Mouse (Mus musculus) gastrocnemius, postnatal 36 days (tissue): ENCODE data around the gene Gm21974. TPM values are rescaled to one million over a fixed set of nuclear protein-coding genes. Genes with fewer than 3 reads are reported as not detected.
"Not testable (repeated sequence)": the region's sequence is repeated elsewhere in the genome, so short reads cannot be mapped to it uniquely, and the experiment has no call there.

Experiments used
- DNase-seq, 2 experiments: peaks; one replicate each; pipeline ENCODE4 v3.0.0; 2022
- intact Hi-C: fragments of 180-260 bp; cut with DNase I; formaldehyde crosslinking; loops from one replicate; pipeline ENCODE4 v1.15.1; 2025
- total RNA-seq, 2 experiments: library from RNA; stranded (reverse); gene quantifications; 2 replicates each; pipeline ENCODE4 v1.2.3; 2021

The Gm21974 gene
- total RNA-seq, 2 experiments from 2014 or later: not detected

DNA sequence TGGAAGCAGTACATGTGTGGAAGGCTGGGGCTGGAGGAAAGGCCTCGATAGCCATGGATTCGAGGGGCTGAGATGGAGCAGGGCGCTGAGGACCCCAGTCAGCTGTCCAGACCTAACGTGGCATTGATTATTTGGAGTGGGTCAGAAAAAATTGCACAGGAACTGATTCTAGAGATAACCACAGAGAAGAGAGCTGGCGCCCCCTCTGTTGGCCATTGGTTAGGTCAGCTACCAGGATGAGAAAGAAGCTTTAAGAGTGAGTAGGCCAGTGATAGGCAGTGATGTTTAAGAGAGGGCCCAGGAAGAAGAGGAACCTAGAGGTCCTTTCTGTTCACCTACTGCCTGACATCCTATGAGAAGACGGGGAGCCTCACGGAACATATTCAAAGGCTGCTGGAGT is 24.0 kb upstream of the Gm21974 start:
- intact Hi-C loops: no loop called here

GRCm38 (mm10) chr7:127918203-127918602 is 22.9 kb upstream of the Gm21974 start:
- no peak for DNase-seq
- intact Hi-C loops: no loop called here

More for the DNA sequence above, 24.0 kb upstream of the Gm21974 start:
- no peak for DNase-seq

DNA sequence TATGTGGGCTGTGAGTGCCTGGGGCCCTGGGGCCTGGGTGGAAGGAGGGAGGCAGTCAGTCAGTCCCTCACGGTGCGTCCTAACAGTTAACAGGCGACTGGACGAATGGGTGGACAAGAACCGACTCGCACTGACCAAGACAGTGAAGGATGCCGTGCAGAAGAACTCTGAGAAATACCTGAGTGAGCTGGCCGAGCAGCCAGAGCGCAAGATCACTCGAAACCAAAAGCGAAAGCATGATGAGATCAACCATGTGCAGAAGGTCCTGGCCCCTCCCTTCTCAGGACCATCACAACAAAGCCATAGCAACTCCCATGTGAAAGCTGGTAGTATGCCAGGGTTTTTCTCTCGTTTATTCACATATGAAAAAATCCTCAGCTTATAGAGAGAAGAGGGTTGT is 20.0 kb upstream of the Gm21974 start:
- intact Hi-C loops: no loop called here
- no peak for DNase-seq

DNA sequence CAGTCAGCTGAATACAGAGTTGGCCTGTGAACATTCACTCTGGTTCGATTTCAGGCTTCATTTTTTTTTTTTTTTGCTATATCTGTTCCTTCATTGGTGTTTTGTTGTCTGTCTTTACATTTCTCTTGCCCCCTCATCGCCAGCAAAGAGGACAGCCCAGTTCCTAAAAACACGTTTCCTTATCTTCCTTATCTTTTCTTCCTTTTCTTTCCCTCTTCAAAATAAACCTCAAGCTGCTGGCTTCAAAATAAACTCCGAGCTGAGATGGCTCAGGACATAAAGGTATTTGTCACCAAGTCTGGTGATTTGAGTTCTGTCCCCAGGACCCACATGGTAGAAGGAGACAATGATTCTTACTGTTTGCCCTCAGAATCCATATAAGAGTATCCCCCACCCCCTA is 17.7 kb upstream of the Gm21974 start:
- intact Hi-C loops: no loop called here
- DNase-seq: no peak

GRCm38 (mm10) chr7:127912190-127912871 is 17.1 kb upstream of the Gm21974 start, which contains the start of gene Kat8:
Gene Kat8 (plus strand): TSS chr7:127912516.
- peak; percentile 76 to 83 for DNase-seq
- intact Hi-C loops: no loop called here

DNA sequence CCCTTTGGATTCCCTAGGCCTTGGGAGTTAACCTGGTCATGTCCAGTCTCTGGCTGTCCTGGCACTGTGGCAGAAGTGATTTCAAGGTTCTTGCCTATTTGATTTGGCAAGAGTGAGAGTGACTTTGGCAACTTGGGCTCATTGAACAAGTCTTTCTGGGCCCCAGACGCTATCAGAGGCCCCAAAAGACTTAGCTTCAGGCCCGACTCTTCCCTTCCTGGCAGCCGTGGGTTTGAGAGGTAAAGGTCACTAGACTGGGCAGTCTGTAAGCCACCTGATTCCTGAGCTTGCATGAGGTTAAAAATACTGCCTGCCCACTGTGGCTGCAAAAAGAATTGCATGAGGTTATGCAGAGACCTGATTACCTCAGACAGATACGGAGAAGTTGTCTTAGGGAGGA is 13.4 kb upstream of the Gm21974 start:
- intact Hi-C loops: no loop called here
- no peak for DNase-seq

DNA sequence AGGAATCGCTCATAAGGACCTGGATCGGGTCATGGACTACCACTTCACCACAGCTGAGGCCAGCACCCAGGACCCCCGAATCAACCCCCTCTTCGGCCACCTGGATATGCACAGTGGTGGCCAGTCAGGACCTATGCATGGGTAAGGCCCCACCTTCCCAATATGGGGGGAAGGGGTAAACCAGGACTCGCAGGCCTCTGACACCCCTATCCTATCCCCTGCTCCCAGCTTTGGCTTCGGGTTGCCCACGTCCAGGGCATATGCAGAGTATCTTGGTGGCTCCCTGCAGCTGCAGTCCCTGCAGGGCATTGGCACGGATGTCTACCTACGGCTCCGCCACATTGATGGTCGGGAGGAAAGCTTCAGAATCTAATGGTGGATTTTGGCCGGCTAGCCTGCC is 12.7 kb upstream of the Gm21974 start:
- no peak for DNase-seq
- intact Hi-C loops: no loop called here

- DNase-seq: peak; percentile 66 to 73
Observed at GRCm38 (mm10) chr7:127903971-127904796, 8.9 kb upstream of the Gm21974 start, which contains the start of gene Bckdk. Gene Bckdk (plus strand): TSS chr7:127904082.

GRCm38 (mm10) chr7:127901772-127902171 is 6.5 kb upstream of the Gm21974 start:
- intact Hi-C loops: no loop called here
- DNase-seq: no peak

More at GRCm38 (mm10) chr7:127903971-127904796, 8.9 kb upstream of the Gm21974 start, which contains the start of gene Bckdk:
- intact Hi-C loops: no loop called here

- intact Hi-C loops: no loop called here
Observed at GRCm38 (mm10) chr7:127899997-127900396, 4.7 kb upstream of the Gm21974 start.

DNA sequence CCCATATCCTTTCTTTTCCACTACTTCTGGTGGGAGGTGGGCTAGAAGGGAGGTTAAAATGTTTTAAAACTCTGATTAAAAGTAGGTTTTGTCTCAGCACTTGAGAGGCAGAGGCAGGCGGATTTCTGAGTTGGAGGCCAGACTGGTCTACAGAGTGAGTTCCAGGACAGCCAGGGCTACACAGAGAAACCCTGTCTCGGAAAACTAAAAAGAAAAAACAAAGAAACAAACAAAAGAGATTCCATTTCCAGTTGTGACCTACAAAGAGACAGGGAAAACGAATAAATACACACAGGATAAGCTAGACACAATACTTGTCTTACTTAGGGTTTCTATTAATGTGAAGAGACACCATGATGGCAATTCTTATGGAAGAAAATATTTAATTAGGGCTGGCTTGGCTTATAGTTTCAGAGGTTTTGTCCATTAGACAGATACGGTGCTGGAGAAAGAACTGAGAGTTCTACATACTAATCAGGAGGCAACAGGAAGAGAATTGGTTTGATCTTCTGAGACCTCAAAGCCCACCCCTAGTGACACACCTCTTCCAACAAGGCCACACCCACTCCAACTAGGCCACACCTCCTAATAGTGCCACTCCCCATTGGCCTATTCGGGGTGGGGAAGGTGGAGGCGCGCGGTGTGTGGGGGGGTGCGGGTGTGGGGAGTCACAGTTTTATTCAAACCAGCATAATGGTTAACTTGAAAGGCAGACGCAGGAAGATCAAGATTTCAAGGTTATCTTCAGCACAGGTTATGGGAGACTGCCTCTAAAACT is 3.1 kb upstream of the Gm21974 start:
- intact Hi-C loops: no loop called here
- DNase-seq: no peak

More at GRCm38 (mm10) chr7:127899997-127900396, 4.7 kb upstream of the Gm21974 start:
- no peak for DNase-seq

GRCm38 (mm10) chr7:127897542-127897941 is 2.3 kb upstream of the Gm21974 start:
- intact Hi-C loops: no loop called here
- no peak for DNase-seq

DNA sequence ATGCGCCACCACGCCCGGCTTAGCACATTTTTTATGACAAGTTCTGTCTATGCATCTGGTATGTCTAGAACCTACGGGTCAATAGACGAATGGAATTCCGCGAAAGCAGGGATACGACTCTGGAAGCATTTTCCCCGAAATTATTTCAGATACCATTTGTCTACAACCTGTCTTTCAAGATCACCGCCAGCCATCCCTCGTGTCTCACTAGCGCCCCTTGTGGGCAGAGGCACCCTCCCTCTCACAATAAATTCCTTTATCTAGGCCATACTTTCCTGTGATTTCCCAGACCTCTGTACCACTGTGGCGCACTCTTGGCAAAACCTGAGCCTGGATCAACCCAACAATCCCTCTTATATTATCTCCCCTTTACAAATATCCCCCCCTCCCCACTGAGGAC is 1.1 kb upstream of the Gm21974 start:
- intact Hi-C loops: no loop called here
- peak in 1 of 2 experiments; percentile 63 for DNase-seq

DNA sequence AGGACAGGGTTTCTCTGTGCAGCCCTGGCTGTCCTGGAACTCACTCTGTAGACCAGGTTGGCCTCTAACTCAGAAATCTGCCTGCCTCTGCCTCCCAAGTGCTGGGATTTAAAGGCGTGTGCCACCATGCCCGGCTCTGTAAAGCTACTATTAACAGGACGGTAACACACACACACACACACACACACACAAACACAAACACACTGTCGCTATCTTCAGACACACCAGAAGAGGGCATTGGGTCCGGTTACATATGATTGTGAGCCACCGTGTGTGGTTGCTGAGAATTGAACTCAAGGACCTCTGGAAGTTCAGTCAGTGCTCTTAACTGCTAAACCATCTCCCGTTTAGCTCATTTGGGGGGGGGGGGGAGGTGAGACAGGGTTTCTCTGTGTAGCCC is 637 bp upstream of the Gm21974 start:
- DNase-seq, intact Hi-C loops: not testable (repeated sequence)

GRCm38 (mm10) chr7:127894480-127894879 is 774 bp downstream of the Gm21974 start:
- DNase-seq: no peak
- intact Hi-C loops: no loop called here

GRCm38 (mm10) chr7:127890798-127891197 is 4.5 kb downstream of the Gm21974 start, which contains the start of gene Prss53:
Gene Prss53 (minus strand): TSS chr7:127890970.
- intact Hi-C loops: no loop called here
- no peak for DNase-seq

DNA sequence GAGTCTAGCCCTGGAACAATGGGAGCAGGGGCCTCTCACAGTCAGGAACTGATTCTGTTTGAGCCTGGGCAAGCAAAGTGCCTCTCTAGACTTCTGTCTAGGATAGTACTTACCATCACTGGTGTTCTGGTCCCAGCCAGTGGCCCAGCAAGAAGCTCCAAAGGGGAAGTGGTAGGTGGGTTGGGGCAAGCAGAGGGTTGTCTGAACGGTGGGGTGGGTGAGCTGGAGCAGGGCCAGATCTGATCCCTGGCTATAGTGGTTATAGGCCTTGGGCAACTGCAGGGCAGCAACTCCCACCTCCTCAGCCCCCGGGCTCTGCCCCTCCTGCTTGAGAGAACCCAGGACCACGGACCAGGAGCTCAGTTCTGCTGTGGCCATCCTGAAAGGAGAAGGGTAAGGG is 6.4 kb downstream of the Gm21974 start:
- DNase-seq: no peak
- intact Hi-C loops: no loop called here

DNA sequence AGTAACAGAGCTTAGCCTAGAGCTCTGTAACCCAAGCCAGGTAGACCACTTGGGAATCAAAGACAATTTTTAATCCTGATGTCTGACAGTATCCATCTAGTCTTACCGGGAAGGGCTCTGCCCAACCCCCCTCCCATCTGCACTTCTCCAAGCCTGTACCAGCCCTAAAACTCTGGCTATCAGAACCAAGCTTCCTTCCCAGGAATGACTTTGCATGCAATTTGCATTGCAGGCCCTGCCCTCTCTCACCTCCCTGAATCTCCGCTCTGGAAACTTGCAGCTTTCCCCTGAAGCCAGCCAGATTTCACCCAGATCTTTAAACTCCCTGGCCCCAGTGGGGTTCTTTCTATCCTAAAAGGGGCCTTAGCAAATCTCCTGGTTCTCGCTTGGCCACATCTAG is 7.5 kb downstream of the Gm21974 start:
- intact Hi-C loops: no loop called here
- DNase-seq: no peak

DNA sequence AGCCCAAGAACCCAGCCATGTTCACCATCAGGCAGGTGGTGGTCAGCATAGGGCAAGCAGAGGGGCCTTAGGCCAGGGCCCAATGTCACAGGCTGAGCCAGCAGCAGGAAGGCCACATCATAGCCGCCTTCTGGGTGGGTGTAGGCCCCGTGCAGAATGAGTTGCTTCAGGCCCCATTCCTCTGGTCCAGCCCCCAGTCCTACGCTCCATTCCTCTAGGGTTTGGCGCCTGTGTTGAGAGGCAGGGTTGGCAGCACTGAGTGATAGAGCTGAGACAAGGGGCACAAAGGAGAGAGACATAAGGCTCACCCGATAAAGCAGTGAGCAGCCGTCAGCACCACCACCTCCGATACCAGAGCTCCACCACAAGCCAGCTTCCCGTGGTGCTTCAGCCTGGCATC is 8.1 kb downstream of the Gm21974 start:
- no peak for DNase-seq
- intact Hi-C loops: no loop called here

DNA sequence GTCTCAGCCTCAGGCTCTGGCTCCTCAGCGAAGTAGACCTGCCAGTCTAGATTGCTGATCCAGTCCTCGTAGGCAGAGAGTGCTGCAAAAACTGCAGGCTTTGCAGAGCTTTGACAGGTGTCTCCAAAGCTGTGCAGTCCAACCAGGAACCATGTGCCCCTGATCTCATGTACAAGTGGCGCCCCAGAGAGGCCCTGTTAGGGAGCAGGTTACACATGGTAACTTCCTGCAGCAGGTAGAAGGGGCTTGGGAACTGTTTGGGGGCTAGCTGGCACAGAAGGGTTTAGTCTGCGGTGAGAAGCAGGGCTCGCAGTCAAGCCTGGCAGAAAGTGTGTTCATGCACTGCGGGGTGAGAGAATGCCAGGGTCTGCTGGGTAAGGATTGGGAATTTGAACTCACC is 8.7 kb downstream of the Gm21974 start:
- intact Hi-C loops: no loop called here
- DNase-seq: no peak

DNA sequence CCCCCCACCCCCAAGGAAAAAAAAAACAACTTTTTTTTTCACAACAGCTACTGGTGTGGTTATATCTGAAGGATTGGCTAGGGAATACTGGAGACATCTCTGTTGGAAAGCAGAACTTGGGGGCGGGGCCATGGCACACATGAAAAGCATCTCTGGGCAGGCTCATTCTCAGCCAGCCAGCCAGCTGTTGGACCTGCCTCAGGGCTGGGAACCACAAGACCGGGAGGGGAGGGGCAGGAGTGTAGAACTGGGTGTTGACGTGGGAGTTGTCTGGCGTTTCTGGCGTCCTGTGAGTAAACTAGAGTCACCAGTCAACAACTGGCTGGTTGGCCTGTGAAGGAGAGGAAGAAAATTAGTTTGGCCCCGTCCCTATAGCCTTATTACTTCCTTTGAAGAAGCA is 9.3 kb downstream of the Gm21974 start:
- intact Hi-C loops: no loop called here
- peak; percentile 67 to 79 for DNase-seq
